Mouse (Mus musculus): ENCODE results near the gene Ssb.

DNA sequence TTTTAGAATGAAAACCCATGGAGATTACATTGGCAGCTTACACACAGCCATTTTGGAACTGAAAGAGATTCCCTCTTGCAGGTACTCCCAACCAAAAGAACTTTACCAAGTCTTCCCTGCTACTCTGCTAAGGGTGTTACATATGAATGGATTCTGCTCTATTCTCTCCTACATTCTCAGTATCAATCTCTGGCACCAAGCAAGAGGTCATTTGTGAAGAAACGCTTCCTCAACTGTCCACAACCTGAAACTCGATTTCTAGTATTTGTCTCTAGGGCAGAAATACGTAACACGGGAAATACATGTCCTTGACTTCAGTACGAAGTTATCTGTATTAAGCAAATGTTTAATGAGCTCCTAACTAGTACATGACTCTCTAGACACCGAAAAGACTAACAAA, 23.2 kb downstream of the Ssb start:
- TF ChIP-seq CTCF (IDR thresholded peaks at IDR 0.05; ENCODE audit: low read depth): no peak
- no peak for TF ChIP-seq EP300 (optimal IDR thresholded peaks at IDR 0.05)
